Mouse (Mus musculus): Measurements from ENCODE around the gene Vwa5b1. TPM values are rescaled to one million over a fixed set of nuclear protein-coding genes. Genes with fewer than 3 reads are reported as not detected.

Gene Vwa5b1
- polyA plus RNA-seq, 1 experiment from 2014 or later, result not detected

GRCm38 (mm10) chr4:138531761-138532160 lies 103.9 kb downstream of the Vwa5b1 start:
- DNase-seq (ENCODE audit: low spot score), result no peak

- no peak for DNase-seq (ENCODE audit: low spot score)
Observed at GRCm38 (mm10) chr4:138530011-138530410, 105.7 kb downstream of the Vwa5b1 start.

GRCm38 (mm10) chr4:138525684-138526083 lies 110.0 kb downstream of the Vwa5b1 start:
- no peak for DNase-seq (ENCODE audit: low spot score)

GRCm38 (mm10) chr4:138524769-138525168 lies 110.9 kb downstream of the Vwa5b1 start:
- DNase-seq (ENCODE audit: low spot score), result no peak

GRCm38 (mm10) chr4:138523775-138524174 lies 111.9 kb downstream of the Vwa5b1 start:
- no peak for DNase-seq (ENCODE audit: low spot score)

GRCm38 (mm10) chr4:138522296-138522695 lies 113.4 kb downstream of the Vwa5b1 start:
- DNase-seq (ENCODE audit: low spot score), result no peak

- no peak for DNase-seq (ENCODE audit: low spot score)
Observed at GRCm38 (mm10) chr4:138517153-138517789, 118.4 kb downstream of the Vwa5b1 start.

- DNase-seq (ENCODE audit: low spot score), result no peak
Observed at GRCm38 (mm10) chr4:138516448-138516847, 119.2 kb downstream of the Vwa5b1 start.

Other genes starting within 250 kb of the Vwa5b1 start
- 0.14 and 0.26 TPM in 2 replicates for gene Fam43b, start 239.4 kb downstream of the Vwa5b1 start, polyA plus RNA-seq (2015; fragmentation: Nextera tagmentation; extraction: Ambion mirVana)
- 13.7 and 17.7 TPM in 2 replicates for gene Mul1, start 201.2 kb downstream of the Vwa5b1 start, polyA plus RNA-seq (2015; fragmentation: Nextera tagmentation; extraction: Ambion mirVana)
- gene Camk2n1, start 181.6 kb downstream of the Vwa5b1 start, polyA plus RNA-seq (2015; fragmentation: Nextera tagmentation; extraction: Ambion mirVana), result 0.36 and 0.47 TPM in 2 replicates
- gene Pla2g2c, start 88.9 kb upstream of the Vwa5b1 start, polyA plus RNA-seq (2015; fragmentation: Nextera tagmentation; extraction: Ambion mirVana), result 0.15 and 0.25 TPM in 2 replicates
- gene Ubxn10, start 101.3 kb upstream of the Vwa5b1 start, polyA plus RNA-seq (2015; fragmentation: Nextera tagmentation; extraction: Ambion mirVana), result 0.41 and 0.46 TPM in 2 replicates
- gene Pla2g2f, start 121.7 kb upstream of the Vwa5b1 start, polyA plus RNA-seq (2015; fragmentation: Nextera tagmentation; extraction: Ambion mirVana), result 0.15 and 0.25 TPM in 2 replicates
- gene Pla2g2d, start 139.9 kb upstream of the Vwa5b1 start, polyA plus RNA-seq (2015; fragmentation: Nextera tagmentation; extraction: Ambion mirVana), result 0.40 and 0.47 TPM in 2 replicates
- gene Pla2g5, start 227.6 kb upstream of the Vwa5b1 start, polyA plus RNA-seq (2015; fragmentation: Nextera tagmentation; extraction: Ambion mirVana), result 0.16 and 0.17 TPM in 2 replicates
- not detected in 2 replicates for gene Gm13030, start 238.1 kb upstream of the Vwa5b1 start, polyA plus RNA-seq (2015; fragmentation: Nextera tagmentation; extraction: Ambion mirVana)
- gene Pla2g2e, start 242.1 kb upstream of the Vwa5b1 start, polyA plus RNA-seq (2015; fragmentation: Nextera tagmentation; extraction: Ambion mirVana), result 1.1 and 1.2 TPM in 2 replicates